Comparison of ENCODE assay signal across 23 mouse cellular contexts in the genomic region with DNA sequence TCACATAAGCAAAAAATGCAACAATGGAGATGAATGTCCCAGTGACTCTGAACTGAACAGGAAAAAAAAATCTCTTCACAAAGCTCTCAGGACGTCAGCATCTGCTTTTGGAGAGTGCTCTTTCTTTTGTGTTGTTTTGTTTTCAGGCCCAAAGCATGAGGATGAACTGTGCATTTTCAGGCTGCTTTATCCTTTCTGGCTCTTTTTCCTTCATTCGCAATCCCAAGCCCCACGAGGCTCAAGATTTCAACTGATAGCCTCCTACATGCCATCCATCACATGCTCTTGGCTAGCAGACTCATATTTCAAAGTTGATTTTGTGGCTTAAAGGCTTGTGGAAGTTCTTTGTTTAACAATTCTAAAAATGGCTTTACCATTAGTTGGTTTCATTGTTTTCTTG.
DNase-seq lines count a peak whose midpoint lies in the region; ATAC-seq and TF ChIP-seq lines count a peak whose summit lies in the region.
"Had no signal": no experiment of that assay in that cellular context is flagged by ENCODE, and none has a peak within 500 bp of the region (broad histone marks: within the 10 kb centered on the region; RNA-seq: fewer than 3 reads in every experiment).

No protein-coding gene starts in this region.

- DNase-seq in heart, adult 11 months = peak; percentile 54
- no peak for DNase-seq in heart, adult 2 months
- DNase-seq in adipocyte (ENCODE audit: low spot score) = peak; percentile 36
- DNase-seq in frontal cortex, postnatal 36 days (ENCODE audit: low spot score in 2 of 2) = no peak
- no peak for DNase-seq in neural tube, embryonic 10.5 days (ENCODE audit: extremely low spot score, low spot score)
- DNase-seq: adrenal gland, adult 2 months; adrenal gland, postnatal 14 days; cerebellum, adult 11 months; cerebellum, adult 2 months; cerebellum, adult 9-11 months; cerebellum, postnatal 25 days; forebrain, postnatal 0 days; gastrocnemius, postnatal 25 days had no signal

- TF ChIP-seq POLR2A in heart, adult 2 months (IDR thresholded peaks at IDR 0.05; ENCODE audit: insufficient read depth, low read depth, low read length) = no peak

- H3K79me2 ChIP-seq in heart, adult 2 months (replicated peaks; ENCODE audit: control insufficient read depth, insufficient read depth, low read length) = no peaks in the 10 kb centered on the region

- no peak overlapping the region for H3K9ac ChIP-seq in heart, adult 2 months (ENCODE audit: low read depth, low read length)
- H3K9ac ChIP-seq in midbrain, embryonic 12.5 days (replicated peaks) = no peak overlapping the region
- H3K9ac ChIP-seq in midbrain, embryonic 13.5 days (replicated peaks) = no peak overlapping the region
- H3K9ac ChIP-seq: embryonic facial prominence, embryonic 13.5 days; forebrain, postnatal 0 days; hindbrain, embryonic 14.5 days had no signal

- no peak overlapping the region for H3K27ac ChIP-seq in heart, adult 2 months
- 0 out of 2 replicates have a peak overlapping the region, but pooled peaks have one; percentile 39 for H3K27ac ChIP-seq in midbrain, embryonic 12.5 days (replicated peaks)
- H3K27ac ChIP-seq in midbrain, embryonic 13.5 days = no peak overlapping the region
- H3K27ac ChIP-seq: embryonic facial prominence, embryonic 13.5 days; hindbrain, embryonic 14.5 days; hindbrain, postnatal 0 days had no signal

- TF ChIP-seq CTCF in heart, adult 2 months (IDR thresholded peaks at IDR 0.05) = no peak

- no peaks in the 10 kb centered on the region for H3K36me3 ChIP-seq in heart, adult 2 months (ENCODE audit: control insufficient read depth, insufficient read depth, low read length)
- H3K36me3 ChIP-seq in midbrain, embryonic 12.5 days = no peaks in the 10 kb centered on the region
- no peaks in the 10 kb centered on the region for H3K36me3 ChIP-seq in midbrain, embryonic 13.5 days
- H3K36me3 ChIP-seq: embryonic facial prominence, embryonic 13.5 days had no signal

- intact Hi-C loops in heart, adult 2 months (cut with DNase I) = no loop called here

- 47% methylated on average over 3 of the region's 3 CpGs for WGBS in heart, adult 2 months
- WGBS in midbrain, embryonic 12.5 days = 23% methylated on average over 3 of the region's 3 CpGs
- WGBS in midbrain, embryonic 13.5 days = 19% methylated on average over 3 of the region's 3 CpGs

- no peak for TF ChIP-seq EP300 in heart, adult 2 months (IDR thresholded peaks at IDR 0.05; ENCODE audit: insufficient read depth, low read depth, low read length)

- H3K4me1 ChIP-seq in heart, adult 2 months (ENCODE audit: control insufficient read depth, insufficient read depth, low read length) = no peaks in the 10 kb centered on the region
- 0 out of 2 replicates have a peak, but pooled peaks cover 5% of the 10 kb centered on the region for H3K4me1 ChIP-seq in midbrain, embryonic 12.5 days
- peaks cover 10% of the 10 kb centered on the region for H3K4me1 ChIP-seq in midbrain, embryonic 13.5 days (replicated peaks)
- H3K4me1 ChIP-seq: embryonic facial prominence, embryonic 13.5 days had no signal

- H3K27me3 ChIP-seq in heart, adult 2 months (ENCODE audit: control insufficient read depth, insufficient read depth, low read length) = no peaks in the 10 kb centered on the region
- no peaks in the 10 kb centered on the region for H3K27me3 ChIP-seq in midbrain, embryonic 12.5 days
- H3K27me3 ChIP-seq in midbrain, embryonic 13.5 days = no peaks in the 10 kb centered on the region
- H3K27me3 ChIP-seq: embryonic facial prominence, embryonic 13.5 days; Patski had no signal

- ATAC-seq in midbrain, embryonic 12.5 days (ENCODE audit: low FRiP score, low read depth) = no peak
- no peak for ATAC-seq in midbrain, embryonic 13.5 days
- ATAC-seq: forebrain, embryonic 14.5 days; forebrain, postnatal 0 days; hindbrain, postnatal 0 days; inflammation-experienced regulatory T-cells, adult 6 months; intestine, embryonic 16.5 days; Patski had no signal

- H3K9me3 ChIP-seq in midbrain, embryonic 12.5 days = no peaks in the 10 kb centered on the region
- H3K9me3 ChIP-seq in midbrain, embryonic 13.5 days = no peaks in the 10 kb centered on the region
- H3K9me3 ChIP-seq: embryonic facial prominence, embryonic 13.5 days had no signal

- no peak overlapping the region for H3K4me2 ChIP-seq in midbrain, embryonic 12.5 days (replicated peaks)
- no peak overlapping the region for H3K4me2 ChIP-seq in midbrain, embryonic 13.5 days (replicated peaks)
- H3K4me2 ChIP-seq: embryonic facial prominence, embryonic 13.5 days; heart, embryonic 11.5 days; hindbrain, embryonic 14.5 days had no signal

- no peak overlapping the region for H3K4me3 ChIP-seq in heart, adult 2 months
- no peak overlapping the region for H3K4me3 ChIP-seq in midbrain, embryonic 12.5 days
- no peak overlapping the region for H3K4me3 ChIP-seq in midbrain, embryonic 13.5 days (replicated peaks)
- H3K4me3 ChIP-seq: embryonic facial prominence, embryonic 13.5 days had no signal

Comparison
In these comparisons a context has a peak if more than half of its experiments do, and no peak if none do; other contexts are left out.
1. DNase-seq: peak in heart, adult 11 months (single experiment) and adipocyte (single experiment); none in heart, adult 2 months (0 of 2), frontal cortex, postnatal 36 days (0 of 2) and neural tube, embryonic 10.5 days (single experiment).